Mouse (Mus musculus) mouse embryonic stem cell (cell line): ENCODE measurements around the gene Rell1.
"Not testable (repeated sequence)": the region's sequence is repeated elsewhere in the genome, so short reads cannot be mapped to it uniquely, and the experiment has no call there.

Source experiments
- in situ Hi-C, 2 experiments: fragments of 300-500 bp; cut with MboI; formaldehyde crosslinking; loops; 1 replicate in 1 of 2; 3 replicates in 1 of 2; pipeline ENCODE4 v1.14.3; 2019 to 2020; ENCODE audit warnings: low sequenced_read_pairs in 2 of 2, low pct_unique_long_range_greater_than_20kb in 1 of 2, mixed read lengths in 1 of 2; ENCODE audit not compliant: unreplicated experiment in 1 of 2

Rell1 gene

GRCm38 (mm10) chr5:63914896-63915295, 53.8 kb downstream of the Rell1 start:
- in situ Hi-C loops, result loop anchor here in 1 of 2 experiments (5.0 to 25.0 kb wide), 2 partner anchors 147 to 347 kb away; no protein-coding TSS in a partner anchor

- in situ Hi-C loops, result loop anchor here in 1 of 2 experiments (5.0 to 25.0 kb wide), 2 partner anchors 152 to 352 kb away; no protein-coding TSS in a partner anchor
These were observed 58.3 kb downstream of the Rell1 start for GRCm38 (mm10) chr5:63910171-63910960.

- in situ Hi-C loops, result loop anchor here (5.0 to 25.0 kb wide), 2 partner anchors 155 to 355 kb away; no protein-coding TSS in a partner anchor
These were observed 61.2 kb downstream of the Rell1 start for GRCm38 (mm10) chr5:63907513-63907912.

GRCm38 (mm10) chr5:63906149-63907093, 62.3 kb downstream of the Rell1 start:
- in situ Hi-C loops, result loop anchor here (5.0 to 25.0 kb wide), 2 partner anchors 156 to 356 kb away; no protein-coding TSS in a partner anchor

GRCm38 (mm10) chr5:63903329-63903728, 65.4 kb downstream of the Rell1 start:
- in situ Hi-C loops, result loop anchor here in 1 of 2 experiments (25.0 kb wide), 1 partner anchor 359 kb away; no protein-coding TSS in a partner anchor

GRCm38 (mm10) chr5:63897820-63898110, 70.9 kb downstream of the Rell1 start:
- in situ Hi-C loops, result no loop called here

GRCm38 (mm10) chr5:63897001-63897819, 71.5 kb downstream of the Rell1 start:
- in situ Hi-C loops, result not testable (repeated sequence)

- in situ Hi-C loops, result no loop called here
These were observed 76.8 kb downstream of the Rell1 start for GRCm38 (mm10) chr5:63891912-63892311.

- in situ Hi-C loops, result no loop called here
These were observed 77.5 kb downstream of the Rell1 start for GRCm38 (mm10) chr5:63891241-63891640.

- in situ Hi-C loops, result loop anchor here in 1 of 2 experiments (5.0 kb wide), 1 partner anchor 70 kb away; no protein-coding TSS in a partner anchor
These were observed 81.6 kb downstream of the Rell1 start for GRCm38 (mm10) chr5:63887111-63887510.

GRCm38 (mm10) chr5:63886709-63887108, 82.0 kb downstream of the Rell1 start:
- in situ Hi-C loops, result loop anchor here in 1 of 2 experiments (5.0 kb wide), 1 partner anchor 69 kb away; no protein-coding TSS in a partner anchor

- in situ Hi-C loops, result loop anchor here in 1 of 2 experiments (5.0 kb wide), 1 partner anchor 69 kb away; no protein-coding TSS in a partner anchor
These were observed 82.4 kb downstream of the Rell1 start for GRCm38 (mm10) chr5:63886292-63886691.

- in situ Hi-C loops, result no loop called here
These were observed 89.7 kb downstream of the Rell1 start for GRCm38 (mm10) chr5:63879026-63879425.

- in situ Hi-C loops, result no loop called here
These were observed 92.6 kb downstream of the Rell1 start for GRCm38 (mm10) chr5:63876081-63876480.

- in situ Hi-C loops, result no loop called here
These were observed 93.8 kb downstream of the Rell1 start for GRCm38 (mm10) chr5:63874880-63875279.

- in situ Hi-C loops, result no loop called here
These were observed 96.3 kb downstream of the Rell1 start for GRCm38 (mm10) chr5:63872176-63872932.

GRCm38 (mm10) chr5:63867421-63867820, 101.3 kb downstream of the Rell1 start:
- in situ Hi-C loops, result no loop called here
